Mouse (Mus musculus): ENCODE data around the gene Tert. TPM values are rescaled to one million over a fixed set of nuclear protein-coding genes. Genes with fewer than 3 reads are reported as not detected.
A peak's percentile ranks its signal among the peaks of the same experiment; 100 is the strongest.

The Tert gene
- polyA plus RNA-seq, 1 experiment: 0.46 TPM

- peaks cover 3% of the 10 kb centered on the region for H3K36me3 ChIP-seq (ENCODE audit: control insufficient read depth, insufficient read depth)
- H3ac ChIP-seq (ENCODE audit: control insufficient read depth, insufficient read length, low read depth): no peak overlapping the region
- no peak overlapping the region for H3K4me3 ChIP-seq (ENCODE audit: insufficient read depth, poor library complexity, severe bottlenecking)
- no peaks in the 10 kb centered on the region for H3K79me2 ChIP-seq (ENCODE audit: control insufficient read depth, insufficient read depth)
- TF ChIP-seq MYOD1 (IDR thresholded peaks at IDR 0.05; ENCODE audit: control insufficient read depth, insufficient read length, low read depth): no peak
- no peak for TF ChIP-seq USF1 (IDR thresholded peaks at IDR 0.05; ENCODE audit: low read depth)
- TF ChIP-seq MAX (IDR thresholded peaks at IDR 0.05): no peak
- no peak for TF ChIP-seq CEBPB (IDR thresholded peaks at IDR 0.05; ENCODE audit: low read depth)
- TF ChIP-seq FOSL1 (IDR thresholded peaks at IDR 0.05; ENCODE audit: insufficient read depth, low read length, poor library complexity, severe bottlenecking): no peak
- H3K79me3 ChIP-seq (ENCODE audit: low read depth): no peaks in the 10 kb centered on the region
- no peaks in the 10 kb centered on the region for H3K27me3 ChIP-seq (ENCODE audit: control insufficient read depth, insufficient read depth, insufficient read length)
Observed at GRCm38 (mm10) chr13:73626410-73626744, 334 bp upstream of the Tert start.

- Histone ChIP-seq H3ac (ENCODE audit: control insufficient read depth, insufficient read length, low read depth) (no peak overlapping the region), H3K36me3 (ENCODE audit: control insufficient read depth, insufficient read depth) (no peaks in the 10 kb centered on the region), H3K4me3 (ENCODE audit: insufficient read depth, poor library complexity, severe bottlenecking) (no peak overlapping the region), H3K79me2 (ENCODE audit: control insufficient read depth, insufficient read depth) (no peaks in the 10 kb centered on the region), H3K27me3 (ENCODE audit: control insufficient read depth, insufficient read depth, insufficient read length) (no peaks in the 10 kb centered on the region), H3K79me3 (ENCODE audit: low read depth) (no peaks in the 10 kb centered on the region)
- TF ChIP-seq CEBPB (IDR thresholded peaks at IDR 0.05; ENCODE audit: low read depth): no peak
- TF ChIP-seq MAX (IDR thresholded peaks at IDR 0.05): no peak
- no peak for TF ChIP-seq MYOG (IDR thresholded peaks at IDR 0.05; ENCODE audit: control insufficient read depth, extremely low read depth, insufficient read length)
- TF ChIP-seq USF1 (IDR thresholded peaks at IDR 0.05; ENCODE audit: low read depth): no peak
- no peak for TF ChIP-seq FOSL1 (IDR thresholded peaks at IDR 0.05; ENCODE audit: insufficient read depth, low read length, poor library complexity, severe bottlenecking)
Observed at GRCm38 (mm10) chr13:73628586-73629113, 1.9 kb downstream of the Tert start.

GRCm38 (mm10) chr13:73631837-73632236, 5.1 kb downstream of the Tert start:
- no peaks in the 10 kb centered on the region for H3K27me3 ChIP-seq (ENCODE audit: control insufficient read depth, insufficient read depth, insufficient read length)
- no peaks in the 10 kb centered on the region for H3K79me2 ChIP-seq (ENCODE audit: control insufficient read depth, insufficient read depth)
- H3K79me3 ChIP-seq (ENCODE audit: low read depth): no peaks in the 10 kb centered on the region
- H3ac ChIP-seq (ENCODE audit: control insufficient read depth, insufficient read length, low read depth): no peak overlapping the region
- no peak overlapping the region for H3K4me3 ChIP-seq (ENCODE audit: insufficient read depth, poor library complexity, severe bottlenecking)
- TF ChIP-seq MYOD1 (IDR thresholded peaks at IDR 0.05; ENCODE audit: control insufficient read depth, insufficient read length, low read depth): no peak
- no peak for TF ChIP-seq MYOG (IDR thresholded peaks at IDR 0.05; ENCODE audit: control insufficient read depth, extremely low read depth, insufficient read length)
- TF ChIP-seq CTCF (IDR thresholded peaks at IDR 0.05; ENCODE audit: control insufficient read depth, insufficient read depth, insufficient read length): no peak
- no peak for TF ChIP-seq CEBPB (IDR thresholded peaks at IDR 0.05; ENCODE audit: low read depth)
- TF ChIP-seq USF1 (IDR thresholded peaks at IDR 0.05; ENCODE audit: low read depth): no peak
- no peak for TF ChIP-seq MAX (IDR thresholded peaks at IDR 0.05)
- no peak for TF ChIP-seq FOSL1 (IDR thresholded peaks at IDR 0.05; ENCODE audit: insufficient read depth, low read length, poor library complexity, severe bottlenecking)
- no peaks in the 10 kb centered on the region for H3K36me3 ChIP-seq (ENCODE audit: control insufficient read depth, insufficient read depth)

- Histone ChIP-seq H3K27me3 (ENCODE audit: control insufficient read depth, insufficient read depth, insufficient read length) (no peaks in the 10 kb centered on the region), H3K79me3 (ENCODE audit: low read depth) (no peaks in the 10 kb centered on the region), H3K36me3 (ENCODE audit: control insufficient read depth, insufficient read depth) (no peaks in the 10 kb centered on the region), H3K79me2 (ENCODE audit: control insufficient read depth, insufficient read depth) (no peaks in the 10 kb centered on the region), H3K4me3 (ENCODE audit: insufficient read depth, poor library complexity, severe bottlenecking) (no peak overlapping the region), H3ac (ENCODE audit: control insufficient read depth, insufficient read length, low read depth) (no peak overlapping the region)
- TF ChIP-seq CEBPB (IDR thresholded peaks at IDR 0.05; ENCODE audit: low read depth): no peak
Observed at GRCm38 (mm10) chr13:73637826-73638225, 11.1 kb downstream of the Tert start.

GRCm38 (mm10) chr13:73641296-73641695, 14.6 kb downstream of the Tert start:
- H3K36me3 ChIP-seq (ENCODE audit: control insufficient read depth, insufficient read depth): no peaks in the 10 kb centered on the region
- no peaks in the 10 kb centered on the region for H3K79me2 ChIP-seq (ENCODE audit: control insufficient read depth, insufficient read depth)
- no peak overlapping the region for H3K4me3 ChIP-seq (ENCODE audit: insufficient read depth, poor library complexity, severe bottlenecking)
- no peak overlapping the region for H3ac ChIP-seq (ENCODE audit: control insufficient read depth, insufficient read length, low read depth)
- H3K79me3 ChIP-seq (ENCODE audit: low read depth): no peaks in the 10 kb centered on the region
- TF ChIP-seq FOSL1 (IDR thresholded peaks at IDR 0.05; ENCODE audit: insufficient read depth, low read length, poor library complexity, severe bottlenecking) (no peak), CTCF (IDR thresholded peaks at IDR 0.05; ENCODE audit: control insufficient read depth, insufficient read depth, insufficient read length) (no peak), MAX (IDR thresholded peaks at IDR 0.05) (no peak), MYOG (IDR thresholded peaks at IDR 0.05; ENCODE audit: control insufficient read depth, extremely low read depth, insufficient read length) (no peak), MYOD1 (IDR thresholded peaks at IDR 0.05; ENCODE audit: control insufficient read depth, insufficient read length, low read depth) (no peak), CEBPB (IDR thresholded peaks at IDR 0.05; ENCODE audit: low read depth) (no peak), USF1 (IDR thresholded peaks at IDR 0.05; ENCODE audit: low read depth) (no peak)
- no peaks in the 10 kb centered on the region for H3K27me3 ChIP-seq (ENCODE audit: control insufficient read depth, insufficient read depth, insufficient read length)

GRCm38 (mm10) chr13:73646397-73647087, 19.8 kb downstream of the Tert start:
- Histone ChIP-seq H3ac (ENCODE audit: control insufficient read depth, insufficient read length, low read depth) (no peak overlapping the region), H3K27me3 (ENCODE audit: control insufficient read depth, insufficient read depth, insufficient read length) (no peaks in the 10 kb centered on the region), H3K79me2 (ENCODE audit: control insufficient read depth, insufficient read depth) (no peaks in the 10 kb centered on the region), H3K4me3 (ENCODE audit: insufficient read depth, poor library complexity, severe bottlenecking) (no peak overlapping the region), H3K79me3 (ENCODE audit: low read depth) (no peaks in the 10 kb centered on the region), H3K36me3 (ENCODE audit: control insufficient read depth, insufficient read depth) (no peaks in the 10 kb centered on the region)
- TF ChIP-seq MAX (IDR thresholded peaks at IDR 0.05): no peak
- TF ChIP-seq FOSL1 (IDR thresholded peaks at IDR 0.05; ENCODE audit: insufficient read depth, low read length, poor library complexity, severe bottlenecking): no peak
- TF ChIP-seq CTCF (IDR thresholded peaks at IDR 0.05; ENCODE audit: control insufficient read depth, insufficient read depth, insufficient read length): peak; percentile 80
